Comparison of ENCODE assay signal across 8 mouse cellular contexts in genomic region chr6:127152106-127152951, GRCm38 (mm10). TPM values are rescaled to one million over a fixed set of nuclear protein-coding genes. Genes with fewer than 3 reads are reported as not detected.
DNase-seq lines count a peak whose midpoint lies in the region; ATAC-seq lines count a peak whose summit lies in the region.

Gene Ccnd2 (minus strand): TSS chr6:127152193.

- WGBS in forebrain, embryonic 14.5 days, result under 1% methylated on average over 39 of the region's 40 CpGs
- 2% methylated on average over 40 of the region's 40 CpGs for WGBS in hindbrain, embryonic 12.5 days

- peak; percentile 94 for DNase-seq in CD4-positive, CD25-positive, alpha-beta regulatory T cell, adult 2 months (ENCODE audit: low read depth, low spot score)
- peak; percentile 88 to 94 for DNase-seq in adrenal gland, adult (ENCODE audit: inconsistent age in 2 of 2, low spot score in 1 of 2)
- DNase-seq in forebrain, embryonic 14.5 days (ENCODE audit: low spot score), result peak; percentile 90
- DNase-seq in layer of hippocampus, postnatal 14 days (ENCODE audit: low spot score in 2 of 2), result peak in 1 of 2 experiments; percentile 86
- DNase-seq in lung, postnatal 14 days, result peak; percentile 73
- peak; percentile 57 for DNase-seq in retina, embryonic 14.5 days (ENCODE audit: low spot score)
- no peak for DNase-seq in c-Kit-positive CD71-positive TER-119-positive erythroid progenitor cells, embryonic 14.5 days (ENCODE audit: low spot score)

- peak within 1 kb of the TSS; percentile 76 for H3K4me2 ChIP-seq in forebrain, embryonic 14.5 days (ENCODE audit: low read length)
- peak within 1 kb of the TSS; percentile 89 for H3K4me2 ChIP-seq in hindbrain, embryonic 12.5 days (replicated peaks)

- peak within 1 kb of the TSS; percentile 68 for H3K9ac ChIP-seq in forebrain, embryonic 14.5 days (ENCODE audit: low read length)
- peak within 1 kb of the TSS; percentile 54 for H3K9ac ChIP-seq in hindbrain, embryonic 12.5 days

- H3K36me3 ChIP-seq in forebrain, embryonic 14.5 days (ENCODE audit: control insufficient read depth, insufficient read depth, low read length), result no peaks in the 10 kb centered on the region
- no peaks in the 10 kb centered on the region for H3K36me3 ChIP-seq in hindbrain, embryonic 12.5 days

- peaks cover 24% of the 10 kb centered on the region for H3K4me1 ChIP-seq in forebrain, embryonic 14.5 days (ENCODE audit: control insufficient read depth, insufficient read depth, low read length)
- peaks cover 56% of the 10 kb centered on the region for H3K4me1 ChIP-seq in hindbrain, embryonic 12.5 days

- H3K9me3 ChIP-seq in forebrain, embryonic 14.5 days (replicated peaks; ENCODE audit: control insufficient read depth, low read length), result no peaks in the 10 kb centered on the region
- H3K9me3 ChIP-seq in hindbrain, embryonic 12.5 days (replicated peaks), result no peaks in the 10 kb centered on the region

- peak; percentile 50 for ATAC-seq in forebrain, embryonic 14.5 days
- ATAC-seq in hindbrain, embryonic 12.5 days (ENCODE audit: low FRiP score), result peak; percentile 39

- peak within 1 kb of the TSS; percentile 82 for H3K27ac ChIP-seq in forebrain, embryonic 14.5 days (ENCODE audit: low read depth, low read length)
- peak within 1 kb of the TSS; percentile 81 for H3K27ac ChIP-seq in hindbrain, embryonic 12.5 days

- H3K4me3 ChIP-seq in forebrain, embryonic 14.5 days (ENCODE audit: low read depth, low read length), result peak within 1 kb of the TSS; percentile 56
- H3K4me3 ChIP-seq in hindbrain, embryonic 12.5 days, result peak within 1 kb of the TSS; percentile 60

- H3K27me3 ChIP-seq in forebrain, embryonic 14.5 days (replicated peaks; ENCODE audit: control insufficient read depth, insufficient read depth, low read length), result peaks cover 34% of the 10 kb centered on the region
- H3K27me3 ChIP-seq in hindbrain, embryonic 12.5 days, result peaks cover 70% of the 10 kb centered on the region

RNA-seq across cellular contexts. Expression of gene Ccnd2, which starts in this region (rescaled TPM):
- 1,278 and 1,343 TPM in 2 replicates for polyA plus RNA-seq in forebrain, embryonic 14.5 days (2014; fragmentation: Nextera tagmentation; extraction: Ambion mirVana)
- 565 and 605 TPM in 2 replicates for polyA plus RNA-seq in hindbrain, embryonic 12.5 days (2016; fragmentation: Nextera tagmentation; extraction: Ambion mirVana)
- 100 to 1,000 TPM; 174 to 210 TPM for total RNA-seq in layer of hippocampus, postnatal 14 days (2021)
